8 mouse cellular contexts compared by ENCODE assay signal in genomic region chr1:69685890-69686490, GRCm38 (mm10). TPM values are rescaled to one million over a fixed set of nuclear protein-coding genes. Genes with fewer than 3 reads are reported as not detected.
DNase-seq lines count a peak whose midpoint lies in the region; ATAC-seq lines count a peak whose summit lies in the region.

No protein-coding gene starts in this region.

- ATAC-seq in embryonic facial prominence, embryonic 13.5 days (ENCODE audit: insufficient number of reproducible peaks, insufficient read depth, low FRiP score, low TSS enrichment, low read depth) = no peak
- ATAC-seq in limb, embryonic 11.5 days (ENCODE audit: insufficient number of reproducible peaks, low FRiP score, low TSS enrichment, low read depth) = no peak

- DNase-seq in cerebellum, postnatal 14 days = peak; percentile 8
- no peak for DNase-seq in cerebellum, postnatal 25 days
- peak; percentile 40 for DNase-seq in 3T3-L1 (ENCODE audit: low read depth, low spot score)
- DNase-seq in limb, embryonic 11.5 days (ENCODE audit: low spot score) = no peak
- DNase-seq in retina, postnatal 1 day = peak; percentile 35
- no peak for DNase-seq in urinary bladder, postnatal 4 days (ENCODE audit: low spot score in 2 of 2)
- no peak for DNase-seq in gastrocnemius, adult 8-10 months (ENCODE audit: low spot score in 2 of 2)

- peak overlapping the region; percentile 69 for H3K4me2 ChIP-seq in embryonic facial prominence, embryonic 13.5 days
- peak overlapping the region; percentile 53 for H3K4me2 ChIP-seq in limb, embryonic 11.5 days (ENCODE audit: low read depth, severe bottlenecking)

- 0 out of 2 replicates have a peak, but pooled peaks cover 9% of the 10 kb centered on the region for H3K4me1 ChIP-seq in embryonic facial prominence, embryonic 13.5 days
- no peaks in the 10 kb centered on the region for H3K4me1 ChIP-seq in limb, embryonic 11.5 days (ENCODE audit: control insufficient read depth, insufficient read depth, low read length)

- peak overlapping the region; percentile 78 for H3K4me3 ChIP-seq in embryonic facial prominence, embryonic 13.5 days
- peak overlapping the region; percentile 68 for H3K4me3 ChIP-seq in limb, embryonic 11.5 days (ENCODE audit: low read depth, low read length)

- H3K9me3 ChIP-seq in embryonic facial prominence, embryonic 13.5 days = no peaks in the 10 kb centered on the region
- no peaks in the 10 kb centered on the region for H3K9me3 ChIP-seq in limb, embryonic 11.5 days (ENCODE audit: control insufficient read depth, low read length)

- no peaks in the 10 kb centered on the region for H3K36me3 ChIP-seq in embryonic facial prominence, embryonic 13.5 days
- H3K36me3 ChIP-seq in limb, embryonic 11.5 days (ENCODE audit: control insufficient read depth, insufficient read depth, low read length) = no peaks in the 10 kb centered on the region

- 1% methylated on average over 13 of the region's 15 CpGs for WGBS in embryonic facial prominence, embryonic 13.5 days
- 1% methylated on average over 12 of the region's 15 CpGs for WGBS in limb, embryonic 11.5 days

- H3K27me3 ChIP-seq in embryonic facial prominence, embryonic 13.5 days = no peaks in the 10 kb centered on the region
- H3K27me3 ChIP-seq in limb, embryonic 11.5 days (ENCODE audit: control insufficient read depth, insufficient read depth, low read length) = 0 out of 2 replicates have a peak, but pooled peaks cover 2% of the 10 kb centered on the region

- H3K9ac ChIP-seq in embryonic facial prominence, embryonic 13.5 days = peak overlapping the region; percentile 71
- no peak overlapping the region for H3K9ac ChIP-seq in limb, embryonic 11.5 days (ENCODE audit: low read length)

- peak overlapping the region; percentile 90 for H3K27ac ChIP-seq in embryonic facial prominence, embryonic 13.5 days
- no peak overlapping the region for H3K27ac ChIP-seq in limb, embryonic 11.5 days (replicated peaks; ENCODE audit: low read depth, low read length)

RNA-seq across cellular contexts. Expression of gene Ikzf2, which starts 1.1 kb away (rescaled TPM):
- polyA plus RNA-seq in embryonic facial prominence, embryonic 13.5 days (2015; fragmentation: Nextera tagmentation; extraction: Ambion mirVana) = 9.0 and 9.6 TPM in 2 replicates
- 3.0 and 3.3 TPM in 2 replicates for polyA plus RNA-seq in limb, embryonic 11.5 days (2014; fragmentation: Nextera tagmentation; extraction: Ambion mirVana)
- total RNA-seq in gastrocnemius, adult 8-10 months (2022) = 10 to 100 TPM; 16.9 to 23.0 (median 20.5) TPM

Comparison
In these comparisons a context has a peak if more than half of its experiments do, and no peak if none do; other contexts are left out.
1. DNase-seq: peak in cerebellum, postnatal 14 days (2 of 2), 3T3-L1 (single experiment) and retina, postnatal 1 day (single experiment); none in cerebellum, postnatal 25 days (0 of 2), limb, embryonic 11.5 days (single experiment), urinary bladder, postnatal 4 days (0 of 2) and gastrocnemius, adult 8-10 months (0 of 2).